Mouse (Mus musculus): ENCODE measurements at regions not wholly inside any gene's neighbourhood (a gene's known extent, or its start where the extent isn't known, plus 50 kb on each side); places are given as distances from the start of the nearest gene placed in this dataset.

GRCm38 (mm10) chr2:178927038-178927660 is 496.8 kb downstream of the Cdh26 start:
- CTCF ChIA-PET = no interaction called here

GRCm38 (mm10) chr2:178929033-178929432 is 498.7 kb downstream of the Cdh26 start:
- CTCF ChIA-PET = no interaction called here

GRCm38 (mm10) chr2:178930125-178930524 is 499.8 kb downstream of the Cdh26 start:
- CTCF ChIA-PET = no interaction called here

GRCm38 (mm10) chr2:178948471-178948870 is 493.8 kb upstream of the Cdh4 start:
- CTCF ChIA-PET = no interaction called here

GRCm38 (mm10) chr2:178949103-178949502 is 493.1 kb upstream of the Cdh4 start:
- CTCF ChIA-PET = no interaction called here

- CTCF ChIA-PET = no interaction called here
Measured at GRCm38 (mm10) chr2:178950304-178950703, 491.9 kb upstream of the Cdh4 start.

GRCm38 (mm10) chr2:178954420-178955067 is 487.7 kb upstream of the Cdh4 start:
- CTCF ChIA-PET = no interaction called here

- CTCF ChIA-PET = no interaction called here
Measured at GRCm38 (mm10) chr2:178958829-178959228, 483.4 kb upstream of the Cdh4 start.

GRCm38 (mm10) chr2:178959603-178960002 is 482.6 kb upstream of the Cdh4 start:
- CTCF ChIA-PET = no interaction called here

GRCm38 (mm10) chr2:178967584-178968365 is 474.5 kb upstream of the Cdh4 start:
- CTCF ChIA-PET = no interaction called here

GRCm38 (mm10) chr2:178969732-178970131 is 472.5 kb upstream of the Cdh4 start:
- CTCF ChIA-PET = interaction anchor here (0.6 kb wide), 1 partner anchor 1456 kb away, joined by 3 read pairs; no protein-coding TSS in a partner anchor

- CTCF ChIA-PET = no interaction called here
Measured at GRCm38 (mm10) chr2:178975366-178975765, 466.9 kb upstream of the Cdh4 start.

GRCm38 (mm10) chr2:178976046-178976445 is 466.2 kb upstream of the Cdh4 start:
- CTCF ChIA-PET = no interaction called here

- CTCF ChIA-PET = no interaction called here
Measured at GRCm38 (mm10) chr2:178976495-178976894, 465.7 kb upstream of the Cdh4 start.

GRCm38 (mm10) chr2:178979451-178979850 is 462.8 kb upstream of the Cdh4 start:
- CTCF ChIA-PET = no interaction called here

- CTCF ChIA-PET = no interaction called here
Measured at GRCm38 (mm10) chr2:178981736-178982502, 460.3 kb upstream of the Cdh4 start.

- CTCF ChIA-PET = no interaction called here
Measured at GRCm38 (mm10) chr2:178983801-178984200, 458.4 kb upstream of the Cdh4 start.

- CTCF ChIA-PET = no interaction called here
Measured at GRCm38 (mm10) chr2:178987935-178988334, 454.3 kb upstream of the Cdh4 start.

- CTCF ChIA-PET = no interaction called here
Measured at GRCm38 (mm10) chr2:178989291-178989690, 452.9 kb upstream of the Cdh4 start.

- CTCF ChIA-PET = no interaction called here
Measured at GRCm38 (mm10) chr2:178989784-178990183, 452.4 kb upstream of the Cdh4 start.

- CTCF ChIA-PET = no interaction called here
Measured at GRCm38 (mm10) chr2:178990959-178991358, 451.3 kb upstream of the Cdh4 start.

GRCm38 (mm10) chr2:178992334-178993116 is 449.7 kb upstream of the Cdh4 start:
- CTCF ChIA-PET = no interaction called here
